Mouse (Mus musculus) myocyte (in vitro differentiated cells): ENCODE data around the gene Prph. TPM values are rescaled to one million over a fixed set of nuclear protein-coding genes. Genes with fewer than 3 reads are reported as not detected.
A peak's percentile ranks its signal among the peaks of the same experiment; 100 is the strongest.

Experiments used
- H3K27me3 ChIP-seq: one replicate; pipeline ENCODE4 v1.6.1; 2011; ENCODE audit not compliant: control insufficient read depth, insufficient read depth, insufficient read length
- H3K36me3 ChIP-seq: one replicate; pipeline ENCODE4 v1.6.1; 2011; ENCODE audit not compliant: control insufficient read depth, insufficient read depth
- H3K4me2 ChIP-seq: one replicate; pipeline ENCODE4 v1.6.1; 2011; ENCODE audit warnings: low read depth, control low read depth
- H3K4me3 ChIP-seq: one replicate; pipeline ENCODE4 v1.5.1; 2011; ENCODE audit warnings: mild to moderate bottlenecking, control low read depth, moderate library complexity
- H3K79me2 ChIP-seq: one replicate; pipeline ENCODE4 v1.6.1; 2011; ENCODE audit not compliant: control insufficient read depth, insufficient read depth
- H3ac ChIP-seq: one replicate; pipeline ENCODE4 v1.6.1; 2011; ENCODE audit not compliant: control insufficient read depth, insufficient read length
- CEBPB ChIP-seq: IDR thresholded peaks from 2 replicates; pipeline ENCODE4 v1.6.1; 2011; ENCODE audit warnings: mild to moderate bottlenecking, moderate library complexity; ENCODE audit not compliant: poor library complexity, insufficient read depth, severe bottlenecking
- E2F4 ChIP-seq: IDR thresholded peaks from one replicate; pipeline ENCODE4 v1.6.1; 2011; ENCODE audit warnings: mild to moderate bottlenecking, control low read depth, moderate library complexity; ENCODE audit not compliant: insufficient read depth
- MAX ChIP-seq: IDR thresholded peaks from one replicate; pipeline ENCODE4 v1.6.1; 2011; ENCODE audit warnings: low read depth, mild to moderate bottlenecking, control low read depth
- MYOD1 ChIP-seq, 3 experiments: IDR thresholded peaks; one replicate each; pipeline ENCODE4 v1.6.1; 2011; ENCODE audit warnings: control low read depth in 2 of 3, low read depth in 2 of 3, mild to moderate bottlenecking in 2 of 3, moderate library complexity in 1 of 3; ENCODE audit not compliant: insufficient read length in 2 of 3, control insufficient read depth in 1 of 3
- MYOG ChIP-seq, 3 experiments: IDR thresholded peaks; one replicate each; pipeline ENCODE4 v1.6.1; 2011; ENCODE audit warnings: control low read depth in 2 of 3, low read depth in 2 of 3, mild to moderate bottlenecking in 2 of 3; ENCODE audit not compliant: insufficient read length in 2 of 3, control insufficient read depth in 1 of 3, insufficient read depth in 1 of 3
- POLR2A ChIP-seq: IDR thresholded peaks from one replicate; pipeline ENCODE4 v1.6.1; 2011; ENCODE audit warnings: low read depth, mild to moderate bottlenecking, control low read depth, moderate library complexity; ENCODE audit not compliant: insufficient read length
- POLR2AphosphoS2 ChIP-seq: IDR thresholded peaks from one replicate; pipeline ENCODE4 v1.6.1; 2011; ENCODE audit warnings: low read depth, control low read depth; ENCODE audit not compliant: insufficient read length
- REST ChIP-seq: IDR thresholded peaks from one replicate; pipeline ENCODE4 v1.6.1; 2011; ENCODE audit warnings: mild to moderate bottlenecking, control low read depth, moderate library complexity; ENCODE audit not compliant: insufficient read depth, insufficient read length
- SRF ChIP-seq: IDR thresholded peaks from one replicate; pipeline ENCODE4 v1.6.1; 2011; ENCODE audit warnings: low read depth; ENCODE audit not compliant: control insufficient read depth, insufficient read length
- TCF12 ChIP-seq: IDR thresholded peaks from one replicate; pipeline ENCODE4 v1.6.1; 2011; ENCODE audit warnings: mild to moderate bottlenecking, control low read depth; ENCODE audit not compliant: poor library complexity, insufficient read depth, severe bottlenecking
- TCF3 ChIP-seq: IDR thresholded peaks from one replicate; pipeline ENCODE4 v1.6.1; 2011; ENCODE audit warnings: low read depth, control low read depth; ENCODE audit not compliant: insufficient read length
- USF1 ChIP-seq: IDR thresholded peaks from one replicate; pipeline ENCODE4 v1.6.1; 2011; ENCODE audit warnings: low read depth, mild to moderate bottlenecking, control low read depth, moderate library complexity
- polyA plus RNA-seq: library from polyadenylated mRNA; unstranded; fragments of >200 nt; fragmentation: generic; extraction: Trizol; gene quantifications from one replicate; pipeline ENCODE4 v1.2.1, GENCODE M21; 2012; ENCODE audit warnings: missing spikeins

Prph gene
- polyA plus RNA-seq, 1 experiment: 0.98 TPM

DNA sequence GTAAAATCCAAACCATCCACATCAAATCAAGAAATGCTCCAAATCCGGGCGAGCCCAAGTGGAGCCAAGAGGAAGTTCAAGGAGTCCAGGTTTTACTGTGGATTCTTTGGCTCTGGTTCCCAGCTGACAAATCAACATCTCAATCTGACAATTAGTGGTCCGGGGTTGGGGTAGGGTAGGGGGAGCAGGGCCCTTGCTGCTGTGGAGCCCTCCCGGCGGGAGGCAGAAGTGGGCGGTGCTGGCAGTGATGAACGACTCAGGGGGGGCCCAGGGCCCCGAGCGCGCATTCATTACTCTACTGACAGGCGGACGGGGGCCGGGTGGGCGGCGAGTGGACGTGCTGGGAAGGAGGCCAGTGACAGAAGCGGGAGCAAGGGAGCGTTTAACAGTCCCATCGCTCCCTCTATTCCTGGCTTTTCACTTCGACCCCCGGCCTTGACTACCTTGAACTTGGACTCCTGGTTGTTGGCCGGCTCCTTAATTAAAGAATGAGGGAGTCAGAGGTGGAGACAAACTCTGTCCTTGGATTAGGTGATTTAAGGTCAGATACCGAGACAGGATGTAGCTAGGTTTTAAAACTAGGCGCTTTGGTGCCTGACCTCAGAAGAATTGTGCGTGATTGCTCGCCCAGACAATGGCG, 39.8 kb downstream of the Prph start:
- TF ChIP-seq POLR2AphosphoS2 (no peak), POLR2A (no peak)
- H3K4me3 ChIP-seq: no peak overlapping the region

DNA sequence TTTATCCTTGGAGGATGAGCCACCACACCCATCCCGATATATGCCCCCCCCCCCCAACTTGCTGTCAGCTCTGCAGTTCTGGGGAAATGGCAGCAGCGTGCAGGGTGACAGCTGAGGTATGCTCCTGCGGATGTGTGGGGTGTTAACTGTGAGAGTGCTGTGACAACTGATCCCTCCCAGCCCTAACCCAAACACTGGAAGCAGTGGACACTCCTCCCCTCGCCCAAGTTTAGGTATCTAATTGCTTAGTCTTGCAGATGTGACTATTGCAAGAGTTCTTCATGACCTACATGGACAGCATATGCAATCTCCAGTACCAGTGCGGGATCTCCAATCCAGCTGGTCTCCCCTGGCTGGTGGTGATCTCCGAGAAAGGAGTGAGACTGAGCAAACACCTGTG, 40.4 kb downstream of the Prph start:
- Histone ChIP-seq H3K4me2 (no peak overlapping the region), H3ac (no peak overlapping the region), H3K4me3 (no peak overlapping the region), H3K27me3 (peaks cover 45% of the 10 kb centered on the region), H3K79me2 (no peaks in the 10 kb centered on the region), H3K36me3 (no peaks in the 10 kb centered on the region)
- TF ChIP-seq MYOG (IDR thresholded peaks at IDR 0.05; ENCODE audit: control insufficient read depth in 1 of 3, insufficient read depth in 1 of 3, insufficient read length in 2 of 3, low read depth in 2 of 3) (no peak), E2F4 (no peak), POLR2A (no peak), SRF (no peak), TCF12 (no peak), USF1 (no peak), MAX (no peak), MYOD1 (IDR thresholded peaks at IDR 0.05; ENCODE audit: control insufficient read depth in 1 of 3, insufficient read length in 2 of 3, low read depth in 2 of 3) (no peak), TCF3 (no peak), CEBPB (no peak), POLR2AphosphoS2 (no peak), REST (no peak)

More for the DNA sequence above, 39.8 kb downstream of the Prph start:
- Histone ChIP-seq H3K27me3 (peaks cover 45% of the 10 kb centered on the region), H3K79me2 (no peaks in the 10 kb centered on the region), H3ac (no peak overlapping the region), H3K36me3 (no peaks in the 10 kb centered on the region), H3K4me2 (no peak overlapping the region)

DNA sequence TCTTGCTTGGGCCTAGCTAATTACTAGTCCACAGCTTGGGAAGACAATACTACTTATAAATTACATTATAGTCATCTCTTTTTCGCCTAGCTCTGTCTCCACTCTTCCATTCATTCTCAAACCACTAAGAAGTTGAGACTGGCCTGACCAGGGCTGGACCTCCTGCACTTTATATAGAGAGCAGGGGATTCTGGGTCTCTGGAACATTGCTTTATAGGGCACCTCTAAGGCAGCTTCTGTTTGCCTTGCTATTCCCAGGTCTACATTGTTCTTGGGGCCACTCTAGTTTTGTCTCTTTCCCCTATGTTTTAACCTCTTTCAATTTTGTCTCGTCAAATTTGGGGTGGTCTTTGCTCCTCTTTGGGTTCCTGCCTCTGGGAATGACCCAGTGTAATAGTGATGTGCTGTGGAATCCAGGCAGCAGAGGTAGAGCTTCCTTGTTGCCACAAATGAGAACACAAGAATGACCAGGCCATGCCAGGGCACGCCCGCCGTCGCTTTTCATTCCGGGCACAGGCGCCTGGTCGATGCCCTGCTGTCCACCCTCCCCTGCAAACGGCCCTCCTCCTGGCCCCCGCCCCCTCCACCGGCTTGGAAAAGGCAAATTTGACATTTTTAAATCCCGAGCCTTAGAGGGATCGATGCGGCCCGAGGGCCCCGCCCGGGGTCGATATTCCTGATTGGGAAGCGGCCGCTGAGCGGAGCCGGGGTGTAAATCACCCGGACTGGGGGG, 41.3 kb downstream of the Prph start:
- H3K36me3 ChIP-seq: no peaks in the 10 kb centered on the region
- TF ChIP-seq CEBPB (no peak), E2F4 (no peak), POLR2A (no peak), TCF3 (no peak), REST (no peak), TCF12 (no peak), MAX (no peak), MYOD1 (IDR thresholded peaks at IDR 0.05; ENCODE audit: control insufficient read depth in 1 of 3, insufficient read length in 2 of 3, low read depth in 2 of 3) (no peak), POLR2AphosphoS2 (no peak), USF1 (no peak), MYOG (IDR thresholded peaks at IDR 0.05; ENCODE audit: control insufficient read depth in 1 of 3, insufficient read depth in 1 of 3, insufficient read length in 2 of 3, low read depth in 2 of 3) (no peak), SRF (no peak)
- H3K4me3 ChIP-seq: no peak overlapping the region
- H3ac ChIP-seq: no peak overlapping the region
- H3K4me2 ChIP-seq: no peak overlapping the region
- no peaks in the 10 kb centered on the region for H3K79me2 ChIP-seq
- H3K27me3 ChIP-seq: peaks cover 45% of the 10 kb centered on the region

DNA sequence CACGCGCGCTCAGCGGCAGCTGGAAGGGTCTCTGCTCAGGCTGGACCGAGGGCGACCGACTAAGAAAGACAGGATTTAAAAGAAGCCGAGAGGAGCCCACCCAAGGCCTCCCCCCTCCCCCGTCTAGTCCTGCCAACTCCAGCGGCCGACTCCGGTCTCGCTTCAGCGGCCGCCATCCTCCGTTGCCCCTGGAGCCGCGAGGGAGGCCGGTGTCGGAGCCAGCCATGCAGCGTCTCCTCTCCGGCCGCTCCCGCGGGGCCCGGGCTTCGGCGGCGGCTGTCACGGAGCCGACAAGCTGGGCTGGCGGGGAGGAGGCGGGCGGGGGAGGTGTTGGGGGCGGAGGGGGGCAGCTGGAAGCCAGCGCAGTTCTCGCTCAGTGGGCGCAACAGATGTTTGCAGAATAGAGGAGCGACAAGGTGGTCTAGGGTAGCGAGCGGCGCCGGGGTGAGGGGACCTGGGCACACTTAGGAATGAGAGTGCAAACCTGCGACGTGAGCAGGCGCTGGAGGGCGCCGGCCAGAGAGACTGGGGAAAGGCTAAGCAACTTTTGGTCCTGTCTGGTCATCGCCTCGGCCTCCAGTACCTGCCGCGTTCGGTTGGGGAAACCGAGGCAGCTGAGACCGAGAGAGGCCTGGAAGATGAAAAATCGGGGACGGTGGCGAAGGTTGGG, 42.0 kb downstream of the Prph start:
- peak overlapping the region; percentile 1 for H3K4me3 ChIP-seq
- H3K4me2 ChIP-seq: peak overlapping the region; percentile 98
- TF ChIP-seq POLR2A (no peak), MYOD1 (IDR thresholded peaks at IDR 0.05; ENCODE audit: control insufficient read depth in 1 of 3, insufficient read length in 2 of 3, low read depth in 2 of 3) (peak in 1 of 3 experiments; percentile 24)
- H3K79me2 ChIP-seq: no peaks in the 10 kb centered on the region
- H3K36me3 ChIP-seq: no peaks in the 10 kb centered on the region
- peaks cover 45% of the 10 kb centered on the region for H3K27me3 ChIP-seq
- no peak overlapping the region for H3ac ChIP-seq
